Mouse (Mus musculus): Measurements from ENCODE around the gene Cbx6.

DNA sequence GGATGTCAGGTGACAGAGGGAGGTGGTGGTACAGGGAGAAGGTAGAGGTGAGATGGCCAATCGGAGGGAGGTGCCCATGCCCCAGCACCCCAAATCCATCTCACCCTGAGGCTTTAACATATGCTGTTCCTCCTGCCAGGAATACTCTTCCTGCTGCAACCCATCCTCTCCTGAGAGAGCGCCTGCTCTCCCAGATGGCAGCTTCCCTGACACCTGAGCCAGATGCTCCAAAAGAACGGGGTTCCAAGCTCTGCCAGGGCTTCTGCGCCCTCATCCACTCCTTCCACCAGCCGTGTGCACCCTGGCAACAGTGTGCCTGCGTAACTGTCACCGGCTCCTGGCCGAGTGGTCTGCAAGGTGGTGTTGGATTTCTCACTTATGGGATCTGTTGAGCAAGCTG lies 36.8 kb downstream of the Cbx6 start:
- TF ChIP-seq POLR2A (IDR thresholded peaks at IDR 0.05; ENCODE audit: low read depth, low read length), result no peak
- no peak for TF ChIP-seq CTCF (IDR thresholded peaks at IDR 0.05; ENCODE audit: extremely low read depth, insufficient read length, insufficient replicate concordance, low read depth, low read length)

All from small intestine, adult 2 months (tissue).